Mouse (Mus musculus) embryonic fibroblast, embryonic 13.5 days (primary cell): ENCODE measurements around the gene Pofut2. TPM values are rescaled to one million over a fixed set of nuclear protein-coding genes. Genes with fewer than 3 reads are reported as not detected.

Experiments used
- H3K27ac ChIP-seq: 2 replicates; pipeline ENCODE4 v1.5.1; 2012; ENCODE audit warnings: low read length, control low read depth, inconsistent platforms; ENCODE audit not compliant: insufficient read depth
- H3K4me1 ChIP-seq: 2 replicates; pipeline ENCODE4 v1.6.1; 2011; ENCODE audit warnings: low read length; ENCODE audit not compliant: control insufficient read depth, insufficient read depth
- H3K4me3 ChIP-seq: 2 replicates; pipeline ENCODE4 v1.5.1; 2011; ENCODE audit warnings: mild to moderate bottlenecking, control low read depth, low read length; ENCODE audit not compliant: insufficient read depth
- CTCF ChIP-seq: IDR thresholded peaks from 2 replicates; pipeline ENCODE4 v1.5.1; 2011; ENCODE audit warnings: mild to moderate bottlenecking, control low read depth, low read length, moderate library complexity, borderline replicate concordance; ENCODE audit not compliant: insufficient read depth
- POLR2A ChIP-seq: IDR thresholded peaks from 2 replicates; pipeline ENCODE4 v1.6.1; 2011; ENCODE audit warnings: low read depth, mild to moderate bottlenecking, control low read depth, low read length, moderate library complexity
- polyA plus RNA-seq: library from polyadenylated mRNA; stranded (reverse); fragments of >200 nt; gene quantifications from 2 replicates; pipeline ENCODE4 v1.2.4, GENCODE M21; 2011; ENCODE audit warnings: low read depth; ENCODE audit not compliant: missing spikeins, insufficient read length

The Pofut2 gene
- polyA plus RNA-seq, result 91.4 and 101 TPM in 2 replicates

DNA sequence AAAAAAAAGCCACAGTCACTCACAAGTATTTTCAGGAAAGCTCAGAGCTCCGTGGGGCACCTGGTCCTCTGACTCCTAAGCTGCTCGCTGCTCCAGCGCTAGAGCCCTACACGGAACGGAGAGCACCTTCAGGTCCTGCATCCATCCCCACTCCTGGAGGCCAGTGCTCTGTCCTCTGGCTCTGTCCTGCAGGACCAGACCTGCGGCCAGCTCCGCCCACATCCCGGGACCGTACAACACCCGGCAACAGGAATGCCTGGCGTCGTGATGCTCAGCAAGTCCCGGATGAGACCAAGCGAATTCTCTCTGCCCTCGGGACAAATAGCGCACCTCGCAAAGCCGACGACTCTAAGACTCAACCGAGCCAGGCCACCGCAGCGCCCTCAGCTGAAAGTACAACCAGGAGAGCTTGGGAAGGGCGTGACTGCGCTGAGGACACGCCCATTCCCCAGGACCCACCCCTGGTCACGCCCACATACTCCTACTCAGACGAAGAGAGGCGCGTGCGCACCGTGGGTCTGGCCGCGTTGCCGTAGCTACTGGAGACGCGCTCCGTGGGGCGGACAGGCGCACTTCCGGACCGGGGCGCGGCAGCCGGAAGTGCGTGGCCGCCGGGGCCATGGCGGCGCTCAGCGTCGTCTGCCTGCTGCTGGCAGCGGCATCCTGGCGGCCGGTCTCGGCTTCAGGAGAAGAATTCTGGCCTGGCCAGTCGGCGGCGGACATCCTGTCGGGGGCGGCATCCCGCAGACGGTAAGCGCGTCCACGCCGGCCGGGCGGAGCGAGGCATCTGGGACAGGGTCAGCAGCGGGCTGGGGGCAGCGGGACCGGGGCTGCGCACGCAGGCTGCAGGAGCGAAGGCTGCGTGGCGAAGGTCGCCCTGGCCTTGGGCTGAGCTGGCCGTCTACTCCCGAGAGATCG lies at the start of gene Pofut2:
Gene Pofut2, plus strand, starts transcription at position 515 of the 918 bp plus-strand sequence.
- TF ChIP-seq CTCF, result peak; percentile 30; the same call in 1 of the 2 replicates
- TF ChIP-seq POLR2A, result peak; percentile 83
- Histone ChIP-seq H3K4me3 (peak within 1 kb of the TSS; percentile 96), H3K4me1 (peaks cover 5% of the 10 kb centered on the region; the same call in 1 of the 2 replicates), H3K27ac (peak within 1 kb of the TSS; percentile 75)

GRCm38 (mm10) chr10:77209261-77209660 lies 49.8 kb upstream of the Pofut2 start:
- H3K4me3 ChIP-seq, result no peak overlapping the region
- H3K27ac ChIP-seq, result no peak overlapping the region
- TF ChIP-seq POLR2A, result no peak
- no peak for TF ChIP-seq CTCF
- H3K4me1 ChIP-seq, result peaks cover 29% of the 10 kb centered on the region

DNA sequence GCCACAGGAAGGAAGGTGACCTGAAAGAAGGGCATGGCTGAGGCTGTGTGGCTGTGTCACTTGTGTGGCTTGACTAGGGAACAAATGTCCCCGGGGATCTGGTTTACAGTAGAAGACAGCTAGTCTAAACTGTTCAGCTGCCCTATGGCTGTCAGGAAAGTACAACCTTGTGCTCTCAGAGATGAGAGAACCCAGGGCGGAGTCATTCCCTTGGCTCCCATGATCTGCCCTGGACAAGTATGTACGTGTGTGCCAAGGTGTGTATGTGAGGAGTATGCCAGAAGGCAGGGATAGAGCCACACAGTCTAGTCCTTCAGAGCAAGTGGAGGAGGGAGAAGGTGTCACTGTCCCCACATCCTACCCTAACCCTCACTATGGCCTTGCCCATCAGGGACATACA lies 48.4 kb upstream of the Pofut2 start:
- peak overlapping the region; percentile 80 for H3K27ac ChIP-seq
- no peak for TF ChIP-seq POLR2A
- TF ChIP-seq CTCF, result no peak
- no peak overlapping the region for H3K4me3 ChIP-seq
- peaks cover 29% of the 10 kb centered on the region for H3K4me1 ChIP-seq

GRCm38 (mm10) chr10:77211116-77211570 lies 47.9 kb upstream of the Pofut2 start:
- TF ChIP-seq CTCF, result no peak
- TF ChIP-seq POLR2A, result peak; percentile 29; the same call in 1 of the 2 replicates
- peaks cover 28% of the 10 kb centered on the region for H3K4me1 ChIP-seq
- H3K27ac ChIP-seq, result peak overlapping the region; percentile 93
- H3K4me3 ChIP-seq, result no peak overlapping the region

DNA sequence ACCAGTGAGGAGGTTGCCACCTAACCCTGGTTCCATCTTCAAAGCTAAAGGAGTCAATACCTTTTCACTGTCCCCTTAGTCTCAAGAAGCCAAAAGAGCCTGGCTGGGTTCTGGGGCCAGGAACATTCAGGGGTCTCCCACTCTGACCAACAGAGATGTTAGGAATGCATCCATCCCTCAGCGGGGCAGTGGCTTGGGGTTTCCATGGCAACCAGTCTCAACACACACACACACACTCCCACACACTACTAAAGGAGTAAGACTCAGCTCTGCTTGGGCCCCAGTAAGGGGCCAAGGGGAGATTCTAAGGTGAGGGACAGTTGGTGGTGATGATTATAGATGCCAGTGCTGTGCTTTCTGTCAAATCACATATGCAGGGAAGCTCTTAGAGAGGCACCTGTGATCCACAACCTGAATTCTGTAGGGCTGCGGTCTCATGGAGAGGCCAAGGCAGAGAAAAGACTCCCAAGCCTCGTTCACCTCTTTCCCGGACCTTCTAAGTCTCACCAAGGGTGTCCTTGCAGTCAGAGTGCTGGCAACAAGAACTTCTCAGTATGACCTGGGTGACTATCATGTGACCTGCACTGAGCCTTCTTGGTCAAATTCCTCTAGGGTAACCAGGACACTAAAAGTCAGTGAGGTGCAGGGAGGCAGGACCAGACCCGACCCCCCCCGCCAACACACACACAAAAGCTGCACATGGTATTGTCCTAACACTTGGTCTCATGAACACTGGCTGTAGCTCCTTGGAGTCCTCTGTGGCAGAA lies 46.5 kb upstream of the Pofut2 start:
- TF ChIP-seq CTCF, result no peak
- TF ChIP-seq POLR2A, result no peak
- peak overlapping the region; percentile 93; the same call in 1 of the 2 replicates for H3K27ac ChIP-seq
- H3K4me3 ChIP-seq, result no peak overlapping the region
- H3K4me1 ChIP-seq, result peaks cover 18% of the 10 kb centered on the region

DNA sequence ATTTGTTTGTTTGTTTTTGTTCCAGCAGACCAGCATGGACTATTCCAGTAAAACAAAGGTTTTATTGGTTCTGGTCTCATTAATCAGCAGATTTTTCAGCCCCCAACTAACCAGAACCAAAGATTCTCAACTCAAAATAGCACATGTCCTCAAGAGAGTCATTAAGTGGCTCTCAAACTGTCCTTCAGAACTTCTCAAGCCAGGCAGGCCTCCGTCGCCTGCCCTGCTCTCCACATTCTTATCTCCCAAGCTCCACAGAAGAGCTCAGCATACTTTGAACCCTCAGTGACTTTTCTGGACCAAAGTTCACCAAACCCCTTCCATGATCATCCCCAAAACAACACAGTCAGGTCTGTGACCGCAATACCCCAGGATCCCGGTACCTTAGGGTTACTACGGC lies 45.5 kb upstream of the Pofut2 start:
- peaks cover 17% of the 10 kb centered on the region for H3K4me1 ChIP-seq
- TF ChIP-seq POLR2A (no peak), CTCF (no peak)
- no peak overlapping the region for H3K4me3 ChIP-seq
- H3K27ac ChIP-seq, result no peak overlapping the region

GRCm38 (mm10) chr10:77214586-77214985 lies 44.4 kb upstream of the Pofut2 start:
- Histone ChIP-seq H3K27ac (no peak overlapping the region), H3K4me1 (peaks cover 14% of the 10 kb centered on the region), H3K4me3 (no peak overlapping the region)
- TF ChIP-seq CTCF, result no peak
- no peak for TF ChIP-seq POLR2A

GRCm38 (mm10) chr10:77215641-77216040 lies 43.4 kb upstream of the Pofut2 start:
- Histone ChIP-seq H3K4me3 (no peak overlapping the region), H3K27ac (no peak overlapping the region), H3K4me1 (peaks cover 12% of the 10 kb centered on the region)
- TF ChIP-seq CTCF (no peak), POLR2A (no peak)

DNA sequence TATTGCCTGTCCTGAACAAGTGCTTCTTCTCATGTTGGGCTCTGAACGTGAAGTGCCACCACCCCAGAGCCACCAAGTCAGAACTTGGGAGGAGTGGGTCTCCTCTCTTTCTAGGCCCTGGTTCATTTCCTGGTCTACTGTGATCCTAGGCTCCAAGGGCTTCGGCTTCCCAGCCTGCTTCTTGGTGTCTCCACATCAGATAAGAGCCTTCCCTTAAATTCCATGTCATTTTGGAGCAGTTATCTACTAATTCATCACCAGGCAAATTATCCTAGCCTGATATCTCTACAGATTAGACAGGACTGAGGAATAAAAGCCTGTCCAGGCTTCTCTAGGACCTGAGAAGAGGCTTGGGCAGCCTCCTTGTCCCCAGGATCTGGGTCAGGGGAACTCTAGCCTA lies 42.7 kb upstream of the Pofut2 start:
- no peak for TF ChIP-seq POLR2A
- TF ChIP-seq CTCF, result no peak
- Histone ChIP-seq H3K4me3 (no peak overlapping the region), H3K27ac (no peak overlapping the region), H3K4me1 (peaks cover 8% of the 10 kb centered on the region; the same call in 1 of the 2 replicates)

- Histone ChIP-seq H3K4me3 (no peak overlapping the region), H3K4me1 (0 out of 2 replicates have a peak, but pooled peaks cover 3% of the 10 kb centered on the region), H3K27ac (no peak overlapping the region)
- TF ChIP-seq CTCF (no peak), POLR2A (no peak)
Observed at GRCm38 (mm10) chr10:77217155-77217731, 41.8 kb upstream of the Pofut2 start.
